Mouse (Mus musculus): ENCODE measurements around the gene Zbtb8a. TPM values are rescaled to one million over a fixed set of nuclear protein-coding genes. Genes with fewer than 3 reads are reported as not detected.

Zbtb8a gene
- polyA plus RNA-seq, 1 experiment, result 5.0 TPM

DNA sequence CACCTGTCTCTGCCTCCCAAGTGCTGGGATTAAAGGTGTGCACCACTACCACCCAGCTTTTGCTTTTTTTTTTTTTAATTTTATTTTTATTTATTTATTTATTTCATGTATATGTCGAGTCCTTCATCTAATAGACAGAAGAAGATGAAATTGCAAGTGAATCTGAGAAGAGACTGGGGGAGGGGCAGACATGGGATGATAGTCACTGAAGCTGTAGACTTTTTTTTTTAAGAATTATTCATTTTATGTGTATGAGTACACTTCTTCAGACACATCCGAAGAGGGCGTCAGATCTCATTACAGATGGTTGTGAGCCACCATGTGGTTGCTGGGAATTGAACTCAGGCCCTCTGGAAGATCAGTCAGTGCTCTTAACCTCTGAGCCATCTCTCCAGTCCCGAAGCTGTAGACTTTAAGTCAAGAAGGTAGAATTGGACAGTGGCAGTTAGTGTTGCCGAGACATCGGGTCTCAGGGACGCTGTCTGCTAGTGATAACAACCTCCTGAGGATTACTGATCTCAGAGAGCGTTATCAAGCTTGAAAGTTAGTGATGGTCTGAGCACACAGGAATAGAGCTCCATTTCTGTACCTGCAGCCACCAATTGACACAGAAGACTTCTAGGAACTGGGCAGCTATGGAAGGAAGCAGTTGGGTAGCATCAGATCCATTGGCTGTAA, 8.5 kb upstream of the Zbtb8a start:
- no peaks in the 10 kb centered on the region for H3K36me3 ChIP-seq (ENCODE audit: control insufficient read depth, insufficient read depth, low read length)
- TF ChIP-seq POLR2A (IDR thresholded peaks at IDR 0.05; ENCODE audit: low read depth, low read length) (no peak), CTCF (IDR thresholded peaks at IDR 0.05; ENCODE audit: extremely low read depth, insufficient read length, insufficient replicate concordance, low read depth, low read length) (no peak)
- H3K4me3 ChIP-seq (ENCODE audit: low read depth, low read length), result no peak overlapping the region
- H3K4me1 ChIP-seq (ENCODE audit: control insufficient read depth, insufficient read depth, insufficient read length, low read length), result peaks cover 9% of the 10 kb centered on the region
- no peak overlapping the region for H3K27ac ChIP-seq (ENCODE audit: insufficient read depth, low read depth, low read length)
- WGBS, result 89% methylated on average over 8 of the region's 8 CpGs
- no peaks in the 10 kb centered on the region for H3K27me3 ChIP-seq (ENCODE audit: control insufficient read depth, insufficient read depth, low read length)

DNA sequence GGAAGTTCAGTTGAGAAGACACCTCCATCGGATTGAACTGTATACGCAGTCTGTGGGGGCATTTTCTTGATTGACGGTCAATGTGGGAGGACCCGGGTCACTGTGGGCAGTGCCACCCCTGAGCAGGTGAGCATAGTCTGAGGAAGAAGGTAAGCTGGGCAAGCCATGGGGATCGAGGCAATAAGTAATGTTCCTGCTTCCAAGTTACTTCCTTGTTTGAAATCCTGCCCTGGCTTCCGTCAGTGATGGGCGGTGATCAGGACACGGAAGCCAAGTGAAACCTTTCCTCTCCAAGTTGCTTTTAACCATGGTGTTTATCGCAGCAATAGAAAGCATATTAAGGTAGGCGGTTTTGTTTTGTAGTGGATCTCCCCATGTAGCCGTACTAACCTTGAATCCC, 7.8 kb upstream of the Zbtb8a start:
- Histone ChIP-seq H3K4me3 (ENCODE audit: low read depth, low read length) (peak overlapping the region; percentile 52), H3K27ac (ENCODE audit: insufficient read depth, low read depth, low read length) (peak overlapping the region; percentile 60), H3K4me1 (ENCODE audit: control insufficient read depth, insufficient read depth, insufficient read length, low read length) (peaks cover 9% of the 10 kb centered on the region), H3K27me3 (ENCODE audit: control insufficient read depth, insufficient read depth, low read length) (no peaks in the 10 kb centered on the region), H3K36me3 (ENCODE audit: control insufficient read depth, insufficient read depth, low read length) (no peaks in the 10 kb centered on the region)
- TF ChIP-seq POLR2A (IDR thresholded peaks at IDR 0.05; ENCODE audit: low read depth, low read length) (no peak), CTCF (IDR thresholded peaks at IDR 0.05; ENCODE audit: extremely low read depth, insufficient read length, insufficient replicate concordance, low read depth, low read length) (no peak)
- WGBS, result 53% methylated on average over 11 of the region's 11 CpGs

DNA sequence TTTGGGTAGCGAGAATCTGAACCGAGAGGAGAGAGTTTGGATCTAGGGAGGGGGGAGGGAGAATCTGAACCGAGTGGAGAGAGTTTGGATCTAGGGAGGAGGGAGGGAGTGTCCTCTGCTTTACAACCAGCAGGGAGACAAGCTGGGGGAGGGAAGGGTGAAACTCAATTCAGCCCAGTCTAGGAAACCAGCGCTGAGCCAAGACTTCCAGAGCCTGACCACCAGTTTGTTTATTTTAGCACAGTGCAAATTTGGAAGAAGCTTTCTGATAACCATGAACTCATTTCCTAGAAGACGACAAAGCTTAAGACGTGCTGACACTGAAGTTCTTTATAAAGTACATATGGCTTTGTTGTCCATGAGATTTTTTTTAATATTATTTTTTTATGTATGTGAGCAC, 6.5 kb upstream of the Zbtb8a start:
- Histone ChIP-seq H3K36me3 (ENCODE audit: control insufficient read depth, insufficient read depth, low read length) (no peaks in the 10 kb centered on the region), H3K4me1 (ENCODE audit: control insufficient read depth, insufficient read depth, insufficient read length, low read length) (peaks cover 11% of the 10 kb centered on the region), H3K27me3 (ENCODE audit: control insufficient read depth, insufficient read depth, low read length) (no peaks in the 10 kb centered on the region), H3K4me3 (ENCODE audit: low read depth, low read length) (no peak overlapping the region), H3K27ac (ENCODE audit: insufficient read depth, low read depth, low read length) (peak overlapping the region; percentile 66)
- WGBS, result 35% methylated on average over 6 of the region's 6 CpGs
- TF ChIP-seq POLR2A (IDR thresholded peaks at IDR 0.05; ENCODE audit: low read depth, low read length) (no peak), CTCF (IDR thresholded peaks at IDR 0.05; ENCODE audit: extremely low read depth, insufficient read length, insufficient replicate concordance, low read depth, low read length) (no peak)

DNA sequence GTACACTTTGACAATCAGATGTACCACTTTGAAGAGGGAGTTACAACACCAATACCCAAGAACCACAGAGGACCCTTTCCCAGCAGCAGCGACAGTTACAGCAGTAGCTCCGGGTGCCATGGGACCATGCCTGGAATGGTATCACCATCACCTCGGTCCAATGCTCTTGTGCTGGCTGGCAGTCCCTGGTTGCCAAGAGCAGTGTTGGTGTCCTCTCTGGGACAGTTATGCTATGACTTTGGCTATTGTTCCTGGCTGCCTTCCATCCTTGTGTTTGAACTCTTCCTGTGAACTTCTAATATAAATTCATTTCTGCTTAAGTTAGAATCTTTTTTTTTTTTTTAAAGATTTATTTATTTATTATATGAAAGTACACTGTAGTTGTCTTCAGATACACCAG, 5.7 kb upstream of the Zbtb8a start:
- Histone ChIP-seq H3K27me3 (ENCODE audit: control insufficient read depth, insufficient read depth, low read length) (no peaks in the 10 kb centered on the region), H3K27ac (ENCODE audit: insufficient read depth, low read depth, low read length) (peak overlapping the region; percentile 47), H3K4me3 (ENCODE audit: low read depth, low read length) (no peak overlapping the region), H3K36me3 (ENCODE audit: control insufficient read depth, insufficient read depth, low read length) (no peaks in the 10 kb centered on the region), H3K4me1 (ENCODE audit: control insufficient read depth, insufficient read depth, insufficient read length, low read length) (peaks cover 11% of the 10 kb centered on the region)
- no peak for TF ChIP-seq CTCF (IDR thresholded peaks at IDR 0.05; ENCODE audit: extremely low read depth, insufficient read length, insufficient replicate concordance, low read depth, low read length)
- no peak for TF ChIP-seq POLR2A (IDR thresholded peaks at IDR 0.05; ENCODE audit: low read depth, low read length)
- WGBS, result 82% methylated on average over 3 of the region's 3 CpGs

DNA sequence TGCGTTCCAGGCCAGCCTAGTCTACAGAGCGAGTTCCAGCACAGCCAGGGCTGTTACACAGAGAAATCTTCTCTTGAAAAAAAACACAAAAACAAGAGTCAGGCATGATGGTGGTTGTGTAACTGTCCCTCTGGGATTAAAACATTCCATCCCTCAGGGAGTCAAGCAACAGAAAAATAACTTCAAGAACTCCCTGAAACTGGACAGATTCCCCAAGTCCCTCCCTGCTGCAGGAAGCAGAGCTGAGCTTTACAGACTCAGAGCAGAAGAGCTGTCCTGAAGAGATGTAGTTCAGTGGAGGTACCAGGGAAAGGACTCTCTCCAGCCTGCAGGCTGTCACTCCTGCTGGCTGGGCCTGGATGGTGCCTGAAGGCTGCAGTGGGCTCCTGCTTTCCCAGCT, 4.6 kb upstream of the Zbtb8a start:
- peak overlapping the region; percentile 11; the same call in 1 of the 2 replicates for H3K4me3 ChIP-seq (ENCODE audit: low read depth, low read length)
- 83% methylated on average over 2 of the region's 2 CpGs for WGBS
- TF ChIP-seq CTCF (IDR thresholded peaks at IDR 0.05; ENCODE audit: extremely low read depth, insufficient read length, insufficient replicate concordance, low read depth, low read length), result no peak
- TF ChIP-seq POLR2A (IDR thresholded peaks at IDR 0.05; ENCODE audit: low read depth, low read length), result no peak
- H3K36me3 ChIP-seq (ENCODE audit: control insufficient read depth, insufficient read depth, low read length), result no peaks in the 10 kb centered on the region
- H3K27ac ChIP-seq (ENCODE audit: insufficient read depth, low read depth, low read length), result 0 out of 2 replicates have a peak overlapping the region, but pooled peaks have one; percentile 32
- H3K27me3 ChIP-seq (ENCODE audit: control insufficient read depth, insufficient read depth, low read length), result no peaks in the 10 kb centered on the region
- H3K4me1 ChIP-seq (ENCODE audit: control insufficient read depth, insufficient read depth, insufficient read length, low read length), result peaks cover 11% of the 10 kb centered on the region

DNA sequence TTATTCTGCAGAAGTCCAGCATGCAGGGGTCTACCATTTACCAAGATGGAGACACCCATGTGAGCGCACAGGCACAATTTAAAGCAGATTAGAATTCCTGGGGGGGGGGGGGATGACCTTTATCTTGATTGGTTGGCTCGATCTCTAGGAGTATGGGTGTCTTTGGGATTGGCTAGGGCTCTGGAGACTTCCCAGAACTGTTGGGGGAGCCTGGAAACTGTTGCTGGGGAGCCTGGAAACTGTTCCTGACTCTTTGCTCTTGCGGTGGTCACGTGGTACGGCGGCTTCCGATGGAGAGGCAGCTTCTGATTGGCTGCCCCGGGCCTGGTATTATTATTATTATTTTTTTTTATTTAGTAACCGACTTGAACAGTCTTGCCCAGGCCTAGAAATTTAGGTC, 4.1 kb upstream of the Zbtb8a start:
- TF ChIP-seq POLR2A (IDR thresholded peaks at IDR 0.05; ENCODE audit: low read depth, low read length), result no peak
- TF ChIP-seq CTCF (IDR thresholded peaks at IDR 0.05; ENCODE audit: extremely low read depth, insufficient read length, insufficient replicate concordance, low read depth, low read length), result no peak
- H3K36me3 ChIP-seq (ENCODE audit: control insufficient read depth, insufficient read depth, low read length), result no peaks in the 10 kb centered on the region
- no peak overlapping the region for H3K4me3 ChIP-seq (ENCODE audit: low read depth, low read length)
- H3K27me3 ChIP-seq (ENCODE audit: control insufficient read depth, insufficient read depth, low read length), result no peaks in the 10 kb centered on the region
- peaks cover 11% of the 10 kb centered on the region for H3K4me1 ChIP-seq (ENCODE audit: control insufficient read depth, insufficient read depth, insufficient read length, low read length)
- H3K27ac ChIP-seq (ENCODE audit: insufficient read depth, low read depth, low read length), result no peak overlapping the region
- WGBS, result 90% methylated on average over 9 of the region's 9 CpGs

DNA sequence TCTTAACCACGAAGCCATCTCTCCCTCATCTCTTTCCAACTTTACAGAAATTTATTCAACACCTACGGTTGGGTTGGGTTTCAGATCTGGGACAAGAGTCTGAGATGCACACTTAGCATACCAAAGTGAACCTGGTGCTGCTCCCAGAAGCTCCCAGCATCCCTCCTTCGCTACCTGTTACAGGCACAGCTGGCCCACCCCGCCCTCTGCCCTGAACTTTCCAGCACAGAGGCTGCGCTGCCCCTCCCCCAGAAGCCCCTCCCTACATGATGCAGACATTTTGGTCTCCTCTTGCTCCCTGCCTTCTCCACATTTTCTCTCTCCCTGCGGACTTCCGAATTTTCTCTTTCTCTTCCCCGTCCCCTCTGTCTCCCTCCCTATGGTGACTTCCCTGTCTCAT, 3.2 kb upstream of the Zbtb8a start:
- H3K4me3 ChIP-seq (ENCODE audit: low read depth, low read length), result no peak overlapping the region
- H3K27me3 ChIP-seq (ENCODE audit: control insufficient read depth, insufficient read depth, low read length), result no peaks in the 10 kb centered on the region
- TF ChIP-seq POLR2A (IDR thresholded peaks at IDR 0.05; ENCODE audit: low read depth, low read length) (no peak), CTCF (IDR thresholded peaks at IDR 0.05; ENCODE audit: extremely low read depth, insufficient read length, insufficient replicate concordance, low read depth, low read length) (no peak)
- H3K4me1 ChIP-seq (ENCODE audit: control insufficient read depth, insufficient read depth, insufficient read length, low read length), result peaks cover 11% of the 10 kb centered on the region
- 90% methylated on average over 8 of the region's 8 CpGs for WGBS
- H3K36me3 ChIP-seq (ENCODE audit: control insufficient read depth, insufficient read depth, low read length), result no peaks in the 10 kb centered on the region
- no peak overlapping the region for H3K27ac ChIP-seq (ENCODE audit: insufficient read depth, low read depth, low read length)

All from small intestine, adult 2 months (tissue).